Mouse (Mus musculus): ENCODE measurements around the gene Gmpr. TPM values are rescaled to one million over a fixed set of nuclear protein-coding genes. Genes with fewer than 3 reads are reported as not detected.

Gmpr gene
- total RNA-seq, 2 experiments from 2014 or later, result 63.7 to 66.9 TPM

GRCm38 (mm10) chr13:45512531-45512930 is 5.3 kb downstream of the Gmpr start:
- no peak; the same call in 1 of the 2 replicates for TF ChIP-seq CTCF (conservative IDR thresholded peaks at IDR 0.05)
- no peak overlapping the region for H3K4me3 ChIP-seq
- no peak for DNase-seq (ENCODE audit: low spot score in 2 of 2)
- peak overlapping the region; percentile 36; the same call in 1 of the 2 replicates for H3K27ac ChIP-seq

- no peak overlapping the region for H3K4me3 ChIP-seq
- DNase-seq (ENCODE audit: low spot score in 2 of 2), result no peak
- TF ChIP-seq CTCF (conservative IDR thresholded peaks at IDR 0.05), result no peak
- no peak overlapping the region for H3K27ac ChIP-seq
These were observed 6.1 kb downstream of the Gmpr start for GRCm38 (mm10) chr13:45513009-45513984.

- Histone ChIP-seq H3K4me3 (no peak overlapping the region), H3K27ac (peak overlapping the region; percentile 51; the same call in 1 of the 2 replicates)
- DNase-seq (ENCODE audit: low spot score in 2 of 2), result no peak
- TF ChIP-seq CTCF (conservative IDR thresholded peaks at IDR 0.05), result no peak
These were observed 6.9 kb downstream of the Gmpr start for GRCm38 (mm10) chr13:45514115-45514514.

- no peak overlapping the region for H3K4me3 ChIP-seq
- H3K27ac ChIP-seq, result peak overlapping the region; percentile 51
- TF ChIP-seq CTCF (conservative IDR thresholded peaks at IDR 0.05), result no peak
- DNase-seq (ENCODE audit: low spot score in 2 of 2), result no peak
These were observed 7.7 kb downstream of the Gmpr start for GRCm38 (mm10) chr13:45514832-45515422.

- Histone ChIP-seq H3K27ac (no peak overlapping the region), H3K4me3 (0 out of 2 replicates have a peak overlapping the region, but pooled peaks have one; percentile 0)
- TF ChIP-seq CTCF (conservative IDR thresholded peaks at IDR 0.05), result no peak
- no peak for DNase-seq (ENCODE audit: low spot score in 2 of 2)
These were observed 9.5 kb downstream of the Gmpr start for GRCm38 (mm10) chr13:45516501-45517393.

GRCm38 (mm10) chr13:45524305-45524704 is 17.1 kb downstream of the Gmpr start:
- Histone ChIP-seq H3K27ac (no peak overlapping the region), H3K4me3 (no peak overlapping the region)
- no peak for DNase-seq (ENCODE audit: low spot score in 2 of 2)
- TF ChIP-seq CTCF (conservative IDR thresholded peaks at IDR 0.05), result no peak

GRCm38 (mm10) chr13:45524791-45525435 is 17.7 kb downstream of the Gmpr start:
- DNase-seq (ENCODE audit: low spot score in 2 of 2), result no peak
- no peak for TF ChIP-seq CTCF (conservative IDR thresholded peaks at IDR 0.05)
- Histone ChIP-seq H3K4me3 (no peak overlapping the region), H3K27ac (no peak overlapping the region)

- no peak for TF ChIP-seq CTCF (conservative IDR thresholded peaks at IDR 0.05)
- peak overlapping the region; percentile 28; the same call in 1 of the 2 replicates for H3K27ac ChIP-seq
- no peak overlapping the region for H3K4me3 ChIP-seq
- no peak for DNase-seq (ENCODE audit: low spot score in 2 of 2)
These were observed 19.0 kb downstream of the Gmpr start for GRCm38 (mm10) chr13:45526230-45526629.

- no peak for DNase-seq (ENCODE audit: low spot score in 2 of 2)
- TF ChIP-seq CTCF (conservative IDR thresholded peaks at IDR 0.05), result no peak
- H3K4me3 ChIP-seq, result no peak overlapping the region
These were observed 20.2 kb downstream of the Gmpr start for GRCm38 (mm10) chr13:45527232-45527964.

GRCm38 (mm10) chr13:45528787-45529186 is 21.5 kb downstream of the Gmpr start:
- DNase-seq (ENCODE audit: low spot score in 2 of 2), result no peak
- TF ChIP-seq CTCF (conservative IDR thresholded peaks at IDR 0.05), result no peak
- H3K27ac ChIP-seq, result no peak overlapping the region

More at GRCm38 (mm10) chr13:45527232-45527964, 20.2 kb downstream of the Gmpr start:
- no peak overlapping the region for H3K27ac ChIP-seq

GRCm38 (mm10) chr13:45530754-45531153 is 23.5 kb downstream of the Gmpr start:
- no peak for TF ChIP-seq CTCF (conservative IDR thresholded peaks at IDR 0.05)
- H3K27ac ChIP-seq, result peak overlapping the region; percentile 43; the same call in 1 of the 2 replicates
- peak; percentile 36 to 51 for DNase-seq (ENCODE audit: low spot score in 2 of 2)

More at GRCm38 (mm10) chr13:45528787-45529186, 21.5 kb downstream of the Gmpr start:
- H3K4me3 ChIP-seq, result no peak overlapping the region

More at GRCm38 (mm10) chr13:45530754-45531153, 23.5 kb downstream of the Gmpr start:
- no peak overlapping the region for H3K4me3 ChIP-seq

Data from layer of hippocampus, adult 2 months (tissue).